Mouse (Mus musculus): ENCODE measurements around the gene Fmnl3.

GRCm38 (mm10) chr15:99355660-99356059, 14.6 kb downstream of the Fmnl3 start:
- TF ChIP-seq GATA1 (IDR thresholded peaks at IDR 0.05; ENCODE audit: borderline replicate concordance, low read length) (no peak), FLI1 (IDR thresholded peaks at IDR 0.05; ENCODE audit: low read length) (no peak)
